10 mouse cellular contexts compared by ENCODE assay signal in the genomic region with DNA sequence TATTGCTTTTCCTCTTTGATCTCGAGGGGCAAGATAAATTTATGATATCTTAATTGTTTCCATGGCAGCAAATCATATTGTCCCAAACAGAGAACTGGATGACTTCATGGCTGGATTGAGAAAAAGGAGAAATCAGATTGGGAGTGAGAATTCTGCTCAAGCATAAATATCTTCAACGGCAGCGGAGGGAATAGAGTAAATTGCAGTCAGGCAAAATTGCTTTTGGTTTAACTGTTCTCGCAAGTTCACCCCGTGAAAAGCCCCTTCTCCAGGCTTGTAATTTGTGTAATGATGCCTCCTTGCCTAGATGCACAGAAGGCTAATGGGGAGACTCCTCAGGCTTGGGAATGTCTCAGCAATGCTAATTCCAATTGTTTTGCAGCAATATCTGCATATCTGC.
DNase-seq lines count a peak whose midpoint lies in the region; ATAC-seq and TF ChIP-seq lines count a peak whose summit lies in the region.
"Had no signal": no experiment of that assay in that cellular context is flagged by ENCODE, and none has a peak within 500 bp of the region (broad histone marks: within the 10 kb centered on the region; RNA-seq: fewer than 3 reads in every experiment).

No protein-coding gene starts in this region.

- no peaks in the 10 kb centered on the region for H3K27me3 ChIP-seq in heart, adult 2 months (ENCODE audit: control insufficient read depth, insufficient read depth, low read length)
- no peaks in the 10 kb centered on the region; the same call in 1 of the 2 replicates for H3K27me3 ChIP-seq in midbrain, embryonic 12.5 days
- no peaks in the 10 kb centered on the region for H3K27me3 ChIP-seq in midbrain, embryonic 10.5 days (ENCODE audit: low read depth, poor library complexity, severe bottlenecking)
- H3K27me3 ChIP-seq in limb, embryonic 10.5 days (ENCODE audit: low read depth, poor library complexity, severe bottlenecking) = no peaks in the 10 kb centered on the region; the same call in 1 of the 2 replicates
- no peaks in the 10 kb centered on the region for H3K27me3 ChIP-seq in stomach, postnatal 0 days (ENCODE audit: control insufficient read depth, insufficient read depth, low read length)
- H3K27me3 ChIP-seq: liver, embryonic 15.5 days had no signal

- no peak for DNase-seq in heart, adult 2 months
- DNase-seq in heart, postnatal 14 days = no peak
- no peak for DNase-seq in midbrain, embryonic 10.5 days (ENCODE audit: low spot score)
- DNase-seq in limb, embryonic 10.5 days (ENCODE audit: low spot score) = no peak
- DNase-seq in stomach, postnatal 0 days (ENCODE audit: low spot score) = no peak
- no peak for DNase-seq in adrenal gland, adult 2 months
- DNase-seq: cerebellum, adult 18-20 months had no signal

- H3K9ac ChIP-seq in heart, adult 2 months (ENCODE audit: low read depth, low read length) = no peak overlapping the region
- no peak overlapping the region for H3K9ac ChIP-seq in midbrain, embryonic 12.5 days (replicated peaks)
- H3K9ac ChIP-seq in stomach, postnatal 0 days (ENCODE audit: low read length) = no peak overlapping the region
- H3K9ac ChIP-seq: liver, embryonic 15.5 days had no signal

- TF ChIP-seq CTCF in heart, adult 2 months (IDR thresholded peaks at IDR 0.05) = no peak
- no peak for TF ChIP-seq CTCF in stomach, postnatal 0 days (IDR thresholded peaks at IDR 0.05; ENCODE audit: low read depth)

- peak overlapping the region; percentile 21; the same call in 1 of the 2 replicates for H3K4me2 ChIP-seq in midbrain, embryonic 12.5 days (replicated peaks)
- H3K4me2 ChIP-seq in stomach, postnatal 0 days (replicated peaks; ENCODE audit: low read depth) = peak overlapping the region; percentile 18
- H3K4me2 ChIP-seq: liver, embryonic 15.5 days had no signal

- H3K27ac ChIP-seq in heart, adult 2 months = peak overlapping the region; percentile 30
- peak overlapping the region; percentile 50; the same call in 1 of the 2 replicates for H3K27ac ChIP-seq in midbrain, embryonic 12.5 days (replicated peaks)
- no peak overlapping the region for H3K27ac ChIP-seq in midbrain, embryonic 10.5 days (replicated peaks)
- no peak overlapping the region for H3K27ac ChIP-seq in limb, embryonic 10.5 days
- H3K27ac ChIP-seq in stomach, postnatal 0 days (replicated peaks) = no peak overlapping the region
- H3K27ac ChIP-seq: liver, embryonic 15.5 days had no signal

- intact Hi-C loops in heart, adult 2 months (cut with DNase I) = no loop called here
- intact Hi-C loops in heart, postnatal 14 days (cut with DNase I) = no loop called here

- H3K79me2 ChIP-seq in heart, adult 2 months (replicated peaks; ENCODE audit: control insufficient read depth, insufficient read depth, low read length) = no peaks in the 10 kb centered on the region

- no peak for TF ChIP-seq EP300 in heart, adult 2 months (IDR thresholded peaks at IDR 0.05; ENCODE audit: insufficient read depth, low read depth, low read length)
- TF ChIP-seq EP300 in stomach, postnatal 0 days (optimal IDR thresholded peaks at IDR 0.05) = no peak

- no peak overlapping the region for H3K4me3 ChIP-seq in heart, adult 2 months
- no peak overlapping the region for H3K4me3 ChIP-seq in midbrain, embryonic 12.5 days
- no peak overlapping the region for H3K4me3 ChIP-seq in midbrain, embryonic 10.5 days
- peak overlapping the region; percentile 29; the same call in 1 of the 2 replicates for H3K4me3 ChIP-seq in limb, embryonic 10.5 days
- 0 out of 2 replicates have a peak overlapping the region, but pooled peaks have one; percentile 2 for H3K4me3 ChIP-seq in stomach, postnatal 0 days (ENCODE audit: low read depth, low read length)
- H3K4me3 ChIP-seq: liver, embryonic 15.5 days had no signal

- no peak for ATAC-seq in midbrain, embryonic 12.5 days (ENCODE audit: low FRiP score, low read depth)
- ATAC-seq in stomach, postnatal 0 days (ENCODE audit: low FRiP score, low TSS enrichment) = no peak
- no peak for ATAC-seq in inflammation-experienced regulatory T-cells, adult 6 months

- no peaks in the 10 kb centered on the region for H3K36me3 ChIP-seq in heart, adult 2 months (ENCODE audit: control insufficient read depth, insufficient read depth, low read length)
- H3K36me3 ChIP-seq in midbrain, embryonic 12.5 days = no peaks in the 10 kb centered on the region
- H3K36me3 ChIP-seq in midbrain, embryonic 10.5 days = no peaks in the 10 kb centered on the region
- no peaks in the 10 kb centered on the region for H3K36me3 ChIP-seq in limb, embryonic 10.5 days
- no peaks in the 10 kb centered on the region for H3K36me3 ChIP-seq in stomach, postnatal 0 days (ENCODE audit: control insufficient read depth, insufficient read depth, low read length)
- H3K36me3 ChIP-seq: liver, embryonic 15.5 days had no signal

- H3K9me3 ChIP-seq in midbrain, embryonic 12.5 days = no peaks in the 10 kb centered on the region
- no peaks in the 10 kb centered on the region for H3K9me3 ChIP-seq in midbrain, embryonic 10.5 days (replicated peaks)
- no peaks in the 10 kb centered on the region for H3K9me3 ChIP-seq in limb, embryonic 10.5 days (replicated peaks)
- no peaks in the 10 kb centered on the region for H3K9me3 ChIP-seq in stomach, postnatal 0 days (ENCODE audit: control insufficient read depth, low read length)
- H3K9me3 ChIP-seq: liver, embryonic 15.5 days had no signal

- peaks cover 3% of the 10 kb centered on the region for H3K4me1 ChIP-seq in heart, adult 2 months (ENCODE audit: control insufficient read depth, insufficient read depth, low read length)
- H3K4me1 ChIP-seq in midbrain, embryonic 12.5 days = peaks cover 16% of the 10 kb centered on the region
- peaks cover 15% of the 10 kb centered on the region for H3K4me1 ChIP-seq in midbrain, embryonic 10.5 days
- peaks cover 38% of the 10 kb centered on the region for H3K4me1 ChIP-seq in limb, embryonic 10.5 days
- no peaks in the 10 kb centered on the region for H3K4me1 ChIP-seq in stomach, postnatal 0 days (replicated peaks; ENCODE audit: control insufficient read depth, insufficient read depth)

- WGBS in heart, adult 2 months = 37% methylated on average over 5 of the region's 5 CpGs
- WGBS in midbrain, embryonic 12.5 days = 63% methylated on average over 5 of the region's 5 CpGs
- WGBS in midbrain, embryonic 10.5 days = 73% methylated on average over 5 of the region's 5 CpGs
- whole genome bisulfite sequencing in limb, embryonic 10.5 days = 36% methylated on average over 5 of the region's 5 CpGs
- 38% methylated on average over 5 of the region's 5 CpGs for WGBS in stomach, postnatal 0 days

- TF ChIP-seq POLR2A in heart, adult 2 months (IDR thresholded peaks at IDR 0.05; ENCODE audit: insufficient read depth, low read depth, low read length) = no peak

Comparison
In these comparisons a context has a peak if more than half of its experiments do, and no peak if none do; other contexts are left out.
1. H3K27ac ChIP-seq: peak in heart, adult 2 months (single experiment) and midbrain, embryonic 12.5 days (single experiment); none in midbrain, embryonic 10.5 days (single experiment), limb, embryonic 10.5 days (single experiment) and stomach, postnatal 0 days (single experiment).
2. H3K4me3 ChIP-seq: peak in limb, embryonic 10.5 days (single experiment) and stomach, postnatal 0 days (single experiment); none in heart, adult 2 months (single experiment), midbrain, embryonic 12.5 days (single experiment) and midbrain, embryonic 10.5 days (single experiment).